Mouse (Mus musculus): ENCODE data around the gene Fam102a. TPM values are rescaled to one million over a fixed set of nuclear protein-coding genes. Genes with fewer than 3 reads are reported as not detected.
"Not testable (repeated sequence)": the region's sequence is repeated elsewhere in the genome, so short reads cannot be mapped to it uniquely, and the experiment has no call there.

Gene Fam102a
- polyA plus RNA-seq (2015; fragmentation: Nextera tagmentation; extraction: Ambion mirVana): 11.9 and 12.7 TPM in 2 replicates

DNA sequence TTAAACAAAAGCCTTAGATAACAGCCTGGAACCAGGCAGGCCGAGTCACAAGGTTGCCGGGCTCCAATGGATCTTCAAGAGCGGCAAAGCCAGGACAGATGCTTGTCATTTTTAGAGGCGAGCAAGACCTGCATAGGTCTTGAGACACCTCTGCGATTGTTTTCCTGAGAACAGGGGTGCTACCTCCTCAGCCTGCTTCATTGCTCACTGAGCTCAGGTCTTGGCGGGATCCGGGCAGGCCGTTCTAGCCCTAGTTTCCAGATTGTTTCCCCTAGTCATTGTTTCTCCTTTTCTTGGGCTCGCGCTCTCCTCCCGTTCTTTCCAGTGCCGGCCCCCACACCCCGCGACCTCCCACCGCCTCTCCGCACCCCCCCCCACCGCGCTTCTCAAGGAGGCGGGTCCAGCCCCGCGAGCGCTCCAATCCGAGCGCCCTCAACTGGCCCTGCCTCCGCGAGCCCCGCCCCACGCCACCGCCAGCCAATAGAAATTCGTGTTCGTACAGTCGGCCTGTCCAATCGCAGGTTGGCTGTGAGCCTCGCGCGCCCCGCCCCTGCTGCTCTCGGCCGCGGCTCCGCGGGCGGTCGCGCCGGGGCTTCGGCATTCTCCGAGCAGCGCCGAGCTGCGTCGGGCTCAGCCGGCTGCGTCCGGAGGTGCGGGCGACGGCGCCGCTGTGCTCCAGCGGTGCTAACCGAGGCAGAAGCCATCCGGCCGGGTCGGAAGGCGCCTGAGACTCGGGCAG, at the start of gene Fam102a:
Gene Fam102a (plus strand): TSS at position 600 of the 739 bp plus-strand sequence.
- no peaks in the 10 kb centered on the region for H3K9me3 ChIP-seq (ENCODE audit: control insufficient read depth, low read length)
- H3K4me1 ChIP-seq (replicated peaks; ENCODE audit: control insufficient read depth, insufficient read depth, low read length): peaks cover 49% of the 10 kb centered on the region

DNA sequence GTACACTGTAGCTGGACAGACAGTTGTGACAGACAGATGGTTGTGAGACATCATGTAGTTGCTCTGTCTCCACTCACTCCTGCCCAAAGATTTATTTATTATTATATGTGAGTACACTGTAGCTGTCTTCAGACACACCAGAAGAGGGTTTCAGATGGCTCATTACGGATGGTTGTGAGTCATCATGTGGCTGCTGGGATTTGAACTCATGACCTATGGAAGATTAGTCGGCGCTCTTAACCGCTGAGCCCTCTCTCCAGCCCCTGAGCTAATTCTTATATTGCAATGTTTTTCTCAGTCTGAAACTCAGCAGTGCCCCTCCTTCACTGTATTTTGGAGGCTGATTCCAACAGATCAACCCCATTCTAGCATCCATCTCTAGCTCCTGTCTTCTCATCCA, 49.4 kb upstream of the Fam102a start:
- no peaks in the 10 kb centered on the region for H3K27me3 ChIP-seq (ENCODE audit: control insufficient read depth, insufficient read depth, low read depth, low read length)
- H3K4me1 ChIP-seq (replicated peaks; ENCODE audit: control insufficient read depth, insufficient read depth, low read length): no peaks in the 10 kb centered on the region
- H3K4me3 ChIP-seq (ENCODE audit: low read length): no peak overlapping the region
- H3K4me2 ChIP-seq (ENCODE audit: low read depth, low read length): no peak overlapping the region
- no peak for ATAC-seq (ENCODE audit: low read depth)
- 75% methylated on average over 4 of the region's 4 CpGs for WGBS
- no peak overlapping the region for H3K9ac ChIP-seq (ENCODE audit: low read length)
- H3K27ac ChIP-seq (ENCODE audit: low read length): no peak overlapping the region
- no peaks in the 10 kb centered on the region for H3K36me3 ChIP-seq (ENCODE audit: control insufficient read depth, insufficient read depth, low read length)
- H3K9me3 ChIP-seq (ENCODE audit: control insufficient read depth, low read length): no peaks in the 10 kb centered on the region

More for the DNA sequence above, at the start of gene Fam102a:
- Histone ChIP-seq H3K4me2 (ENCODE audit: low read depth, low read length) (peak within 1 kb of the TSS; percentile 87), H3K27me3 (ENCODE audit: control insufficient read depth, insufficient read depth, low read depth, low read length) (no peaks in the 10 kb centered on the region), H3K36me3 (ENCODE audit: control insufficient read depth, insufficient read depth, low read length) (no peaks in the 10 kb centered on the region), H3K4me3 (ENCODE audit: low read length) (peak within 1 kb of the TSS; percentile 87), H3K9ac (ENCODE audit: low read length) (peak within 1 kb of the TSS; percentile 92), H3K27ac (ENCODE audit: low read length) (peak within 1 kb of the TSS; percentile 98)
- WGBS: under 1% methylated on average over 59 of the region's 67 CpGs
- peak; percentile 95 for ATAC-seq (ENCODE audit: low read depth)

DNA sequence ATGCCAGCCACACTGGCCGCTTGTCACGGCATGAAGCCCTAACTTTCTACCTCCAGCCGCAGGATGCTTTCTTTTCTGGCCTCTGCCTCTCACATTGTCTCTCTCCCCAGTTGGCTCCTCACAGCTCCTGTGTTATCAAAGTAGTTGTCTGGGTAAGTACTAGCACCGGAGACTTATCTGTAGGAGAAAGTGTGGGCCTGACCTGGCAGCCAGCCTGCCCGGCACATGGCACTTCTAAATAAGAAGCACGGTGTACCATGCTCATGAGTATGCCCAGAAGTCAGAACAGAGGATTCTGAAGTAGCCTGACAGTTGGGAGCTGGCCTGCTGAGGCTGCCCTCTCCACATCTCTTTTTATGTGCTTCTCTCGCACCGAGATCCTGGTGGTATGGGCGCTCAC, 49.0 kb upstream of the Fam102a start:
- Histone ChIP-seq H3K4me3 (ENCODE audit: low read length) (no peak overlapping the region), H3K36me3 (ENCODE audit: control insufficient read depth, insufficient read depth, low read length) (no peaks in the 10 kb centered on the region), H3K4me1 (replicated peaks; ENCODE audit: control insufficient read depth, insufficient read depth, low read length) (no peaks in the 10 kb centered on the region), H3K9me3 (ENCODE audit: control insufficient read depth, low read length) (no peaks in the 10 kb centered on the region), H3K4me2 (ENCODE audit: low read depth, low read length) (no peak overlapping the region), H3K27me3 (ENCODE audit: control insufficient read depth, insufficient read depth, low read depth, low read length) (no peaks in the 10 kb centered on the region), H3K9ac (ENCODE audit: low read length) (no peak overlapping the region), H3K27ac (ENCODE audit: low read length) (no peak overlapping the region)
- WGBS: 79% methylated on average over 9 of the region's 9 CpGs
- ATAC-seq (ENCODE audit: low read depth): no peak

DNA sequence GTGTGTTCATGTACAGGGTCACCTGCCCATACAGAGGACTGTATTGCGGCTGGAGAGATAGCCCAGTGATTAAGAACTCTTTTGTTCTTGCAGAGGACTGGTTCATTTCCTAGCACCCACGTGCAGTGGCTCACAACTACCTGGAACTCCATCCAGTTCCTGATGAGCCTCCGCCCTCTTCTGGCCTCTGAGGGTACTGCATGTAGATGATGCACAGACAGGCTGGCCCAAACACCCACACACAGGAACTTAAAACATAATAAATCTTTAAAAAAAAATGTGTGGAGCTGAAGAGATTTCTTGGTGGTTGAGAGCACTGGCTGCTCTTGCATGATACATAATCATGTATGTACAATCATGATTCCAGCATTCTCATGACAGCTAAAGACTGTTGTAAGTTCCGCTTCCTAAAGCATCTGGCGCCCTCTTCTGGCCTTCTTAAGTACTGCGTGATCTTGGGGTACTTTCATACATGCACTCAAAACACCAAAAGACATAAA, 48.0 kb upstream of the Fam102a start:
- ATAC-seq (ENCODE audit: low read depth): peak; percentile 73
- 2% methylated on average over 6 of the region's 6 CpGs for WGBS
- no peak overlapping the region for H3K4me3 ChIP-seq (ENCODE audit: low read length)

DNA sequence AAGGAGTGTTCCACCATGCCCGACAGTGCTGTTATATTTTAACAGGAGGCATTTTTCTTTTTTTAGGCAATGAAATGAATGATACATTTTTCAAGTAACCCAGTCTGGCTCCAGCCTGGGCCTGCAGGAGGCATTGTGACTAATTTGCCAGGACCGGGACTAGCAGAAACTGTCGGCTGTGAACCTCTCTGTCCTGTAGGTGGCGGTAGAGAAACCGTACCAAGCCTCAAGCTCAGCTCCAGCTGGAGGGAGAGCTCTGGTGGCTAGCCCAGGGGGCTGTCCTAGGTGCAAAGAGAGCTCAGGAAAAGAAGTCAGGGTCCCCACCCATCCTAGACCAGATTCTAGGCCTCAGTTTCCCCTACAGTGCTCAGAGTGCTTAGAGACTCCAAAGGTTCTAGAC, 46.5 kb upstream of the Fam102a start:
- Histone ChIP-seq H3K9me3 (ENCODE audit: control insufficient read depth, low read length) (no peaks in the 10 kb centered on the region), H3K4me2 (ENCODE audit: low read depth, low read length) (no peak overlapping the region), H3K4me1 (replicated peaks; ENCODE audit: control insufficient read depth, insufficient read depth, low read length) (peaks cover 2% of the 10 kb centered on the region; the same call in 1 of the 2 replicates), H3K4me3 (ENCODE audit: low read length) (no peak overlapping the region), H3K27me3 (ENCODE audit: control insufficient read depth, insufficient read depth, low read depth, low read length) (no peaks in the 10 kb centered on the region), H3K36me3 (ENCODE audit: control insufficient read depth, insufficient read depth, low read length) (no peaks in the 10 kb centered on the region), H3K9ac (ENCODE audit: low read length) (peak overlapping the region; percentile 1; the same call in 1 of the 2 replicates), H3K27ac (ENCODE audit: low read length) (no peak overlapping the region)
- WGBS: 1% methylated on average over 5 of the region's 5 CpGs
- peak; percentile 64 for ATAC-seq (ENCODE audit: low read depth)

More for the DNA sequence above, 48.0 kb upstream of the Fam102a start:
- no peak overlapping the region for H3K27ac ChIP-seq (ENCODE audit: low read length)
- no peak overlapping the region for H3K4me2 ChIP-seq (ENCODE audit: low read depth, low read length)
- H3K4me1 ChIP-seq (replicated peaks; ENCODE audit: control insufficient read depth, insufficient read depth, low read length): no peaks in the 10 kb centered on the region
- no peaks in the 10 kb centered on the region for H3K9me3 ChIP-seq (ENCODE audit: control insufficient read depth, low read length)
- H3K36me3 ChIP-seq (ENCODE audit: control insufficient read depth, insufficient read depth, low read length): no peaks in the 10 kb centered on the region
- H3K9ac ChIP-seq (ENCODE audit: low read length): no peak overlapping the region
- H3K27me3 ChIP-seq (ENCODE audit: control insufficient read depth, insufficient read depth, low read depth, low read length): no peaks in the 10 kb centered on the region

DNA sequence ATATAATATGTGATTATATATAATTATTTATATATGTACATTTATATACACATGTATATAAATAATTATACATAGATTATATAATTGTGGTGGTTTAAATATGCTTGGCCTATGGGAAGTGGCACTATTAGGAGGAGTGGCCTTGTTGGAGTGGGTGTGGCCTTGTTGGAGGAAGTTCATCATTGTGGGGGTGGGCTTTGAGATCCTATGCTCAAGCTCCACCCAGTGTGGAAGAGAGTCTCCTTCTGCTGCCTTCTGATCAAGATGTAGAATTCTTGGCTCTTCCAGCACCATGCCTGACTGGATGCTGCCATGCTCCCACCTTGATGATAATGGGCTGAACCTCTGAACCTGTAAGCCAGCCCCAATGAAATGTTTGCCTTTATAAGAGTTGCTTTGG, 44.4 kb upstream of the Fam102a start:
- H3K27me3 ChIP-seq (ENCODE audit: control insufficient read depth, insufficient read depth, low read depth, low read length); H3K9ac ChIP-seq (ENCODE audit: low read length); H3K36me3 ChIP-seq (ENCODE audit: control insufficient read depth, insufficient read depth, low read length); ATAC-seq (ENCODE audit: low read depth); H3K27ac ChIP-seq (ENCODE audit: low read length); H3K4me1 ChIP-seq (replicated peaks; ENCODE audit: control insufficient read depth, insufficient read depth, low read length); H3K4me3 ChIP-seq (ENCODE audit: low read length); H3K9me3 ChIP-seq (ENCODE audit: control insufficient read depth, low read length); H3K4me2 ChIP-seq (ENCODE audit: low read depth, low read length): not testable (repeated sequence)

DNA sequence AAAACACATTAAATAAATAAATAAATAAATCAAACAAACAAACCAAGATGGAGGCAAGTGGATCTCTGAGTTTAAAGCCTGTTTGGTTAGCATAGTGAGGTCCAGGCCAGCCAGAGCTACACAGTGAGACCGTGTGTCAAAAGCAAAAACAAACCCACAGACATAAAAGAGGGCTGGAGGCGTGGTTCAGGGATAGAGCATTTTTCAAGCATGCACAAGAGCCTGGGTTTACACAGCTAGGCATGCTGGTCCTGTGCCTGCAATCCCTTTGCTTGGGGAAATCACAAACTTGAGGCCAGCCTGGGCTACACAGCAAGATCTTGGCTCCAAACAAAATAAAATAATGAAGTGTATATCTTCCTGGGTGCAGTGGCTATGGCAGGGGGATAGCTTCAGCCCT, 42.5 kb upstream of the Fam102a start:
- Histone ChIP-seq H3K9ac (ENCODE audit: low read length) (no peak overlapping the region), H3K27ac (ENCODE audit: low read length) (no peak overlapping the region), H3K36me3 (ENCODE audit: control insufficient read depth, insufficient read depth, low read length) (no peaks in the 10 kb centered on the region), H3K4me1 (replicated peaks; ENCODE audit: control insufficient read depth, insufficient read depth, low read length) (peaks cover 5% of the 10 kb centered on the region; the same call in 1 of the 2 replicates), H3K4me3 (ENCODE audit: low read length) (no peak overlapping the region), H3K4me2 (ENCODE audit: low read depth, low read length) (no peak overlapping the region), H3K9me3 (ENCODE audit: control insufficient read depth, low read length) (no peaks in the 10 kb centered on the region), H3K27me3 (ENCODE audit: control insufficient read depth, insufficient read depth, low read depth, low read length) (no peaks in the 10 kb centered on the region)
- WGBS: 47% methylated on average over 2 of the region's 2 CpGs
- no peak for ATAC-seq (ENCODE audit: low read depth)

DNA sequence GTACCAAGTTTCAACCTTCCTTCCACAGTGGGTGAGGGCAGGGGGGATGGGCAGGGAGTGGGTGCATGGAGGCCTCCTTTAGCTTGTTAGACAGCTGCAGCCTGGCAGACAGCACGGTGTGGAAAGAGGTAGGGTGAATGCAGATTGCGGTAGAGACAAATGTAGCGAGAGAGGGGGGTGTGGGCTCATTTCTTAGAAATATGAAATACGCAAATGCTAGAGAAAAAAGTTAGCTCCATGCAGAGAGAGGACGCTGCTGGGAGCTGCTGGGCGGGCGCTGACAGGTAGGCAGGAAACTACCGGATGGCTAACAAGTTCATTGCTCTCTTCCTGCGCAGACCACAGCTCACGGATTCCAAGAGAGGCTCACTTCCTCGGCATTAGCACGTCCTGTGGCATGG, 41.8 kb upstream of the Fam102a start:
- ATAC-seq (ENCODE audit: low read depth): no peak
- Histone ChIP-seq H3K4me3 (ENCODE audit: low read length) (no peak overlapping the region), H3K36me3 (ENCODE audit: control insufficient read depth, insufficient read depth, low read length) (no peaks in the 10 kb centered on the region), H3K27ac (ENCODE audit: low read length) (no peak overlapping the region), H3K4me2 (ENCODE audit: low read depth, low read length) (no peak overlapping the region), H3K9me3 (ENCODE audit: control insufficient read depth, low read length) (no peaks in the 10 kb centered on the region), H3K27me3 (ENCODE audit: control insufficient read depth, insufficient read depth, low read depth, low read length) (no peaks in the 10 kb centered on the region), H3K9ac (ENCODE audit: low read length) (no peak overlapping the region), H3K4me1 (replicated peaks; ENCODE audit: control insufficient read depth, insufficient read depth, low read length) (peaks cover 5% of the 10 kb centered on the region; the same call in 1 of the 2 replicates)
- WGBS: 50% methylated on average over 12 of the region's 12 CpGs

DNA sequence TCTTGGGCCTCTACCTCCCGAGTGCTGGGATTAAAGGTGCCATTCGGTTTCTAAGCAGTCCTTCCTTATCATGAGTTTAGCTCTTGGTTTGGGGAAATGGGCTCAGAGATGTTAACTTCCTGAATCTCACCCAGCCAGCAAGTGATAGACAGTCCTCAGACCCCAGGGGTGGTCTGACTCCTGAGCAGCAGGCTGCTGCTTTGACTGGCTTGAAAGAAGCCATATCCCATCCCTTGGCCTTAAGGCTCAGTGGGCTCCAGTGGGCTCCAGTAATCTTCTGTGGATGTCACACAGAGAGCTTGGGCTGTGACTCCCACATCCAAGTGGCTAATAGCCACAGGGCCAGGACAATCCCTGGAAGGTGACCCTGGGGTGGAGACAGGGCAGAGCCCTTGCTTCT, 40.6 kb upstream of the Fam102a start:
- Histone ChIP-seq H3K27me3 (ENCODE audit: control insufficient read depth, insufficient read depth, low read depth, low read length) (no peaks in the 10 kb centered on the region), H3K36me3 (ENCODE audit: control insufficient read depth, insufficient read depth, low read length) (no peaks in the 10 kb centered on the region), H3K4me2 (ENCODE audit: low read depth, low read length) (no peak overlapping the region), H3K4me1 (replicated peaks; ENCODE audit: control insufficient read depth, insufficient read depth, low read length) (peaks cover 5% of the 10 kb centered on the region; the same call in 1 of the 2 replicates), H3K9ac (ENCODE audit: low read length) (no peak overlapping the region), H3K4me3 (ENCODE audit: low read length) (no peak overlapping the region), H3K27ac (ENCODE audit: low read length) (peak overlapping the region; percentile 58), H3K9me3 (ENCODE audit: control insufficient read depth, low read length) (peaks cover 4% of the 10 kb centered on the region; the same call in 1 of the 2 replicates)
- 45% methylated on average over 2 of the region's 2 CpGs for WGBS
- ATAC-seq (ENCODE audit: low read depth): no peak
